Mouse (Mus musculus) gastrocnemius, postnatal 36 days (tissue): ENCODE measurements at regions not wholly inside any gene's neighbourhood (a gene's known extent, or its start where the extent isn't known, plus 50 kb on each side); places are given as distances from the start of the nearest gene placed in this dataset.

Experiments
- DNase-seq, 2 experiments: peaks; one replicate each; pipeline ENCODE4 v3.0.0; 2022
- intact Hi-C: fragments of 180-260 bp; cut with DNase I; formaldehyde crosslinking; loops from one replicate; pipeline ENCODE4 v1.15.1; 2025
- microRNA-seq, 2 experiments: library from miRNA; unstranded; fragments of <30 nt; microRNA quantifications; one replicate each; pipeline ENCODE4 v1.2.0; 2021

DNA sequence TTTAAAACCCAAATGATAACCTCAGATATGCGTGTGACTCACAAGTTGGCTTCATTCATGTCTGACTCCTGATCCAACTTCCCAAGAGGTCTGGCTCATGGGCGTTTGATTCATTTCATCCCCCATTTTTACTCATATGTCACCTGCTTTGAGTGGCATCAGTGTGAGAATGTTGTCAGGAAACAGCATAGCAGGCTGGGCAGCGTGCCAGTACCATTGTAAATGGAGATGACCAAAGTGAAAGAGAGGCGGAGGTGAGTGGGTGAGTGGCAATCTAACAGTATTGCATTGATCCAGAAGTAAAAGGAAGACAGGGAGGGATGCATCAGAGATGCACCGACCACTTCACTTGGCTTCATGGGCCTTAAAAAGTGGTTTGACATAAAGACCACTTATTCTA is 720.7 kb downstream of the Hace1 start:
- DNase-seq: no peak
- intact Hi-C loops: no loop called here

DNA sequence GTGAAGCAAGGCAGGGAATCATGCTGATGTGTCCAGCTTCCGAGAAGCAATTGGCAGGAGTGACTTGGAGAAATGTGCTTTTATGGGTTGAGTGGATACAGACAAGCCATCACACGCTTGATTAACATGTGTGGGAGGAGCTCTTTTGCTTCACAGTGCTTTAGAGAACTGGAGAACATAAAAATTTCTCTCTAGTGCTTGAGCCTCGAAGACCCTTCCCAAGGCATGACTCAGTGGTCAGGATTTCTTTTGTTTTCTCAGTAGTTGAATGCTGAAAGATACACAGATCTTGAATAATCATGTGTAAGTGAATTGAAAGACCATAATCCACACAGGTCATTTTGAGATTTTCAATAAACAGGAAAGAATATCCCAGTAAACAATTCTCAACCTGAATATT is 721.9 kb downstream of the Hace1 start:
- DNase-seq: no peak
- intact Hi-C loops: no loop called here

DNA sequence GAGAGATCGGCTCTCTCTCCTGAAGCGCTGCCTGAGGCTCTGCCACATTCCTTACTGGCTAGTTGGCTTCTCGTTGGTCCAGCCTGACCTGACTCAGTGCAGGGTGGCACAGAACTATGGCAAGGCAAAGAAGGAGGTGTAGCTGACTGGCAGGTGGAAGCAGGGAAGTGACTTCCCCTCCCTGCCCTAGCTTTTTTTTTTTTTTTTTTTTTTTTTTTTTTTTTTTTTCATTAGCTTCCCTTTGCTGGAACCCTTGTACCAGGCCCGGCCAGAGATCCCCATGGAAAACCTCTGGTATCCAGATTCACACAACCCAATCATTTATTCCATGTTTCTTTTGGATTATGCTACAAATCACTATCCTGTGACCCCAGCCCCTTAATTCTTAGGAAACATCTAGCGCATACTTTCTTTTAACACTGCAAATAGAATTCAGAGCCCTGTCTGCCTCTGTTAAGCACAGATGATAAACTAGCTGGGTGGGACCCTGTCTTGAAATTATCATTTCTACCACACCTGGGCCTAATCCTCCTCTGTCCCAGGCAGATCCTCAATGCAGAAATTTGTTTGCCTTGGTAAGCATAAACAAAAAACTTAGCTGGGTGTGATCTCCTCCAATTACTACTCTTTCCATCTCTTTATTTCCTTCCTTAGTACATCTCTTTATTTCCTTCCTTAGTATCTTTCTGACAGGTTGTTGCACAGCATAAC is 742.9 kb downstream of the Hace1 start:
- intact Hi-C loops: no loop called here
- no peak for DNase-seq

DNA sequence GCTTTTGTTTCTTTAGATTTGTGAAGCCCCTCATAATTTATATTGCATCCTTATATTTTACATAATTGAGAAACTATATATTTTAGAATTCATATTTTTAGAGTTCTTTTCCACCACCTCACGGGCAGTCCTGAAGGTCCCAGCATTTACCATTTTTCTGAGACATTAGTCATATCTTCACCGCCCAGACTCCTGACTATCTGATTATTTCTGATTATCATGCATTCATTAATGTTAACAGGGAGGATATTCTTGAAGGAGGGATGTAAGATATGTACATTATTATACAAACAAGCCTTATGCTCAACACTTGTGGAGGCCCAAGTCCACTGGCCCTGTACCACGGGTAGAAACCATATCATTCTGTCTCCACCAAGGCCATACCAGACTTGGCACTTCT is 743.4 kb downstream of the Hace1 start:
- intact Hi-C loops: no loop called here
- DNase-seq: no peak

DNA sequence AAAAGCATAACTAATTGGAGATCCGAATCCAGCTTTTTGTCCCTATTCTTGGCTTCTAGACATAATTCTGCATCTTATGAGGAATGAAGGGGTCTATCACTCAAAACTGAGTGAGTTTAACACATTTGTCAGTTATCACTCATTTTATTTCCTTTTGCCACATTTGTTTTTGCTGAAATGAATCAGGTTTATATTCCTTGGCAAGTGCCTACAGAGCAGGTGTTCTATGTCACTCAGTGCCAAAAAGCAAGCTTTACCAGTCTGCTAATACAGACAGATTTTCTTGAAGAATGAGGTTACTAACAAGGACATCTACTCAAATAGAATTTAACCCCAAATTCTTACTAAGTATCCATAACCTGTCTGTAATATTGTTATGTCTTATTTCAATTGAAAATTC is 751.4 kb downstream of the Hace1 start:
- no peak for DNase-seq
- intact Hi-C loops: no loop called here

DNA sequence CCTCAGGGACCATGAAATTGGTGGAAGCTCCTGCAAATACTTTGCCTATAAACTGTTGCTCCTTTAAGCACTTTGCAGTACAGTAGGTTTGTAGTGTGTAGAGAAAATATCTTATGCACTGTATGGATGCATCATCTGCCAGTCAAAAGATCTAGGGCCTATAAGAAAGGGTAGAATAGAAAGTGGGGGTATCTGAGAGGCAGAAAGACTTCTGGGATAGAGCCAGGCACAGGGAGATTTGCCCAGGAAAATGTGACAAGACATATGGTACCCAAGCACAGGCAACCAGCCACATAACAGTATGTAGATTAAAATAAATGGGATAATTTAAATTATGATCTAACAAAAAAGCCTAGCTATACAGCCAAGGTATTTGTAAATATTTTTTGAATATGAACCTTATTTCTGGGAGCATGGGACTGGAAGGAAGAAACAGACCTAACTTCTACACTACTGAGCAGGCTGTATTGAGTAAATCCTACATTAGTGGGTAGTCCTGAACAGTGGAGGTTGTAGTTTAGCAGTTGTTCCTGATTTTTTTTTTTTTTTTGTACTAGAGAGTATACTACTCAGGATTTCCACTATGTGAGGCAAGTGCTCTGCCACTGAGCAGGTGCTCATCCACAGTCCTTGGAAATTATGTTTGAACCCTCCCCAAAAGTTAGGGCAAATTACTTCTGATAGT is 754.1 kb downstream of the Hace1 start:
- intact Hi-C loops: no loop called here
- DNase-seq: no peak

DNA sequence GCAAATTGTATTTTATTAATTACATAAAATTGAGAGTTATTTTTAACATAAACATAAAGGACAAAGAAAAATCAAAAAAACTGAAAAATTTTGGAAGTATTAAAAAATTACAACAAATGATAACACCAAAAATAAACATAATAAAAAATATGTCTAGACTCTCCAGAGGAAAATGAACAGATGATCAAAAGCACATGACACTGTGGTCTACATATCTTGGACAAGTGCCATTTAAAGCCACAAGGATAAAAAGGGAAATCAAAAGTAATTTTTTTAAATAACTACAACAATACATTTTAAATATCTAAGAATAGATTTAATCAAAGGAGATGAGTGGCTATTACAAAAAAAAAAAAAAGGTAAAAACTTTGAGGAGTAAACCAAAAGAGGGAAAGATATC is 755.6 kb downstream of the Hace1 start:
- intact Hi-C loops: no loop called here
- DNase-seq: no peak

DNA sequence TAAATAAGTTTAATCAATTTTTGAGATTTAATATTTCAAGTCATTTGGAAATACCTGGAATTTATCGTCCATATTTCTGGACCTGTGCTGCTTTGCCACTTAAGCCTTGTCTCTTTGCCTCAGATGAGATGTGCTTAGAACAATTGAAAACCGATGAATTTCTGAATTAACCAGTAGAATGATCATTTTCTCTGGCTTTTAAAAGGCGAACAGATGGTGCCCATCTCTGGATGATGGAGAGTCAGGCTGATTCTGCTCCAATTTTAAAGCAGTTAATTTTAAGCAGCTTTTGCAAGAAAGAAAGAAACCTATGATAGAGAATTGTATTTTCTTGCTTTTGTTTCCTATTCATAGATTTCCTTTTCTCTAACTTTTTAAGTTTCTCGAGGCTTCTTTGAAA is 767.7 kb downstream of the Hace1 start:
- no peak for DNase-seq
- intact Hi-C loops: no loop called here

DNA sequence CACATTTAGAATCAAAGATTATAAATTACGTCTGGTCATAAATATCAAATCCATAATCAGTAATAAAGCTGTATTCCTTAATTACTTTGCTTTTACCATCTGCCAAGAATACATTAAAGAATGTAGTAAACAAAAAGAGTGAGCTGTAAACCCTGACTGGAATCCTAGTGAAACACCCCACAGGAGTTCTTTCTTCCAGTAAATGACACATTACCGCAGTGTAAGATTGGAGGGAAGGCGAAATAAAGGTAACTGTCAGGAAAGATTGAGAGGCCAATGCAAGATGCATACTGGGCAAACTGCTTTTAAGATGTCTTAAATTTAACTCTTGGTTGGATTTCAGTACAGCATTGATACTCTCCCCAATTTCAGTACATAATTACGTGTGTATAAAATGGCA is 772.0 kb downstream of the Hace1 start:
- intact Hi-C loops: no loop called here
- no peak for DNase-seq

DNA sequence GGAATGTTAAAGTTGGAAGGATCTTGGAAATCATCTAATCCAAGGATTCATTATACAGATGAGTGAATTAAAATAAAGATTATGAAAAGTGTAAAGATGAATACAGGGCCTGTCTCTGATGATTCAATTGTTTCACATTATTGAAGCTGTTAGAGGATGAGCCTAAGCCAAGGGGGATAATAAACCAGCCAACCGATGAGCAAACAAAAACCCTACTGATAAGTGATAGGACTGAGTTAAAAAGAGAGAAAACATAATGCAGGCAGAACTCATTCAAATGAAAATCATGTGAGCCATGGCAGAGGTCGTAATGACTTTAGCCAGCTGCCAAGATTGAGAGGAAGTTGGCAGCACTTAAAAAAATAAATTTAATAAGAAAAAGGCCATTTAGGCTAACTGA is 772.6 kb downstream of the Hace1 start:
- intact Hi-C loops: no loop called here
- DNase-seq: no peak

DNA sequence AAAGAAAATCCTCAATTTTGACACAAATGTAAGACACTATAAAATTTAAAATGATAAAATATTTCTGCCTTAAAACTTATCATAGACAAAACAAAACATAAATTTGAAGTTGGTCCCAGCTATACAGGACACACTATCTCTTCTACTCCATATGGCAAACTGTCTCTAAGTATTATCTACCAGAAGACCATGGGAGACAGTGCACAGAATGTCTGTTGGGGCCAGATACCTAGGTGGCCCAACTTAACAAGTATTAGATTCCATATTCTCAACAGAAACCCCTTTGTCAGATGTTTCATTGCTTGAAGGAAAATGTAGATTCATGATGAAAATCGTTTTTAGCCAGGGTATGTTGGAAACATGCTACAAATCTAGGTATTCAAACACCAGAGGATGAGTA is 779.1 kb downstream of the Hace1 start:
- DNase-seq: no peak
- intact Hi-C loops: no loop called here

DNA sequence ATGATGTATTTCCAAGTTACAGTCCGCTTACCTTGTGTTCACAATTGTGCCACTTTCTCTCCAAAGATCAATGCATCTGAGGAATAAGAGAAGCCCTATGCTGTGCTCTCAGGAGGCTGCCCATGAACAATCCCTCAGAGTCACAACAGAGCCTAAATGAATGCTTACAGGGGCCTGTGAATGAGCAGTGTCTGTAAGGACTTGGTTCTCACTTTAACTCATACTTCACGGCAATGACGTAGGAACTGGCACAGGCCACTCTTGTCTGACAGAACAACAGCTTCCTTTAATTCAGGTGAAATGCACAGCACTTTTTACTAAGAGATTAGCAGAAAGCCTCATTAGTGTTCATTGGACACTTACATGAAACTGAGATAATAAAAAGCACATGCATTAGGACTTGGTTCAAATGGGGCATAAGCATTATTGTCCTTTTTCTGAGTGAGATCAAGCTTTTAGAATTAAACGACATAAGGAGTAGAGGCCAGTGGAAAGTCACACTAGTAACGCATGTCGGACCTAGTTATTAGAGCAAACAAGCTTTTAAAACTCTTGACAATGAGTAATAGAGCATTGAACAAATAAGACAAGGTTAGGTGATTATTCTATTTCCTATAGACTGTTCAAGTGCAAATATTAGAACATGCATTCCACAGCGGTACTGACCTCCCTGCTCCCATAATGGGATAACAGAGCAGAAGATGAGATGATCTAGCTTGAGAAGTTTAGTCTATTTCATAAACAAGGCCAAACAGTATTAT is 796.3 kb downstream of the Hace1 start:
- intact Hi-C loops: no loop called here
- DNase-seq: no peak

DNA sequence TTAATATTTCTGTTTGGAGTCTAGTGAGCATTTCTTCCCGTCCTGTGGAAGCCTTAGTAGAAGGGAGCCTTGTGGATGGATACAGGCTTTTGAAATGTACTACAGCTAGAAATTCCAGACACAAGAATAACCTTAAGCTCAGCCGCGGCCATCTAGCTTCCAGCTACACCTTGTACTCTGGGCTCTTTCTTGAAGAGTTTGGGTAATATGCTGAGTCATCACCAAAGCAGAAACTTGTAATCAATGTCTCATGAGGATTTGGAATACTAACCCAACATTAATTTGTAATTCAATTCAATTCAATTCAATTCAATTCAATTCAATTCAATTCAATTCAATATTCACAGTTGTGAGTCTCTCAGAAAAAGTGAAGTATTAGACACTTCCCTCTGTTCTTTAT is 797.0 kb downstream of the Hace1 start:
- DNase-seq: no peak
- intact Hi-C loops: no loop called here

DNA sequence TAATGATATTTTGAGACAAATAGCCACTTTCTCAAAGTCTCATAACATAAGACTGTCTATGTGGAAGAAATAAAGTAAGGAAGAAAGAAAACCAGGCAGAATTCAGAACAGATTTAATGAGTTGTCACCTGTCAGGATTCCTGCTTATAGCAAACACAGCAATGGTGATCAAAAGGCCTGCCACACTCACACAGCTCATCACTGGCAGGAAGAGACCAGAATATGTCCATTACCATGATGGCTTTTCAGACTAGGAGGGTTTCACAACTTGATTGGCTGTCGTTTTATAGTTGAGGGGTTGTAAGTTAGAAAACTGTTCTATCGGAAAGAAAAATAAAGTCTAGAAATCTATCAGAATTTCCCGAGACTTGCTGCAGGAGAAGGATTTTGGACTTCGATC is 819.5 kb downstream of the Hace1 start:
- no peak for DNase-seq
- intact Hi-C loops: no loop called here

DNA sequence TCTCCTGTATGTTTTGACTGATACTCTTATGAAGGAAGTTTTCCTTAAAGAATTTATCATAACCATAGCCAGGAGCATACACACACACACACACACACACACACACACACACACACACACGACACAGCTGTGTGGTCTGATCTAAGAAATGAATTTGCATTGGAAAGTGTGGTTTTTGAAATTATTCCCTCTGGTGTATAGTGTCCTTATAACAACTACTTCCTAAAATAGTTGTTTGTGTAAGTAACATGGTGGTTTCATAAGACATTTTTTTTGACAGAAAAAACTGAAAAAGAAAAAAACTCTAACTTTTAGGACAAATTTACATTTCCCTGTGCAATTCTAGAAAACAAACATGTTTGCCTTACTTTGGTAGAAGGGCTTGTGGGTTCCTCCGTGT is 826.3 kb downstream of the Hace1 start:
- intact Hi-C loops: no loop called here

More for the DNA sequence above, 826.3 kb downstream of the Hace1 start:
- no peak for DNase-seq

Small RNAs in the stretch of these regions (microRNA-seq; reads per million reads assigned to microRNA genes)
- 0 reads per million in 2 experiments for gene Gm27410
